Mouse (Mus musculus): ENCODE data around the gene Zfand2a.

GRCm38 (mm10) chr5:139432747-139433508, 51.4 kb downstream of the Zfand2a start:
- TF ChIP-seq CTCF (IDR thresholded peaks at IDR 0.05; ENCODE audit: low read depth, low read length), result no peak
- TF ChIP-seq TAL1 (conservative IDR thresholded peaks at IDR 0.05; ENCODE audit: low read depth, low read length), result no peak
- TF ChIP-seq GATA1 (IDR thresholded peaks at IDR 0.05; ENCODE audit: borderline replicate concordance, low read length), result no peak
- TF ChIP-seq POLR2AphosphoS5 (IDR thresholded peaks at IDR 0.05; ENCODE audit: insufficient replicate concordance, low read depth, low read length), result no peak
